22 mouse cellular contexts compared by ENCODE assay signal in genomic region chr12:74043225-74043624, GRCm38 (mm10). TPM values are rescaled to one million over a fixed set of nuclear protein-coding genes. Genes with fewer than 3 reads are reported as not detected.
"Had no signal": no experiment of that assay in that cellular context is flagged by ENCODE, and none has a peak within 500 bp of the region (broad histone marks: within the 10 kb centered on the region; RNA-seq: fewer than 3 reads in every experiment).

No protein-coding gene starts in this region.

- H3K4me1 ChIP-seq: limb, embryonic 10.5 days; limb, embryonic 13.5 days; liver, embryonic 12.5 days; liver, embryonic 15.5 days; lung, embryonic 15.5 days; megakaryocyte, embryonic 14.5 days had no signal

- H3K9ac ChIP-seq: limb, embryonic 13.5 days; liver, embryonic 12.5 days; liver, embryonic 15.5 days; lung, embryonic 15.5 days had no signal

- H3K27ac ChIP-seq: kidney, postnatal 0 days; layer of hippocampus, adult 2 months; limb, embryonic 10.5 days; limb, embryonic 13.5 days; liver, embryonic 12.5 days; liver, embryonic 15.5 days; lung, embryonic 15.5 days; midbrain, embryonic 10.5 days had no signal

- H3K27me3 ChIP-seq: limb, embryonic 13.5 days; liver, embryonic 12.5 days; liver, embryonic 15.5 days; lung, embryonic 15.5 days; megakaryocyte, embryonic 14.5 days had no signal

- ATAC-seq: liver, embryonic 12.5 days had no signal

- H3K36me3 ChIP-seq: limb, embryonic 10.5 days; limb, embryonic 13.5 days; liver, embryonic 12.5 days; liver, embryonic 15.5 days; lung, embryonic 15.5 days; midbrain, embryonic 10.5 days had no signal

- H3K4me3 ChIP-seq: layer of hippocampus, adult 2 months; limb, embryonic 10.5 days; limb, embryonic 13.5 days; liver, embryonic 12.5 days; liver, embryonic 15.5 days; lung, embryonic 15.5 days; megakaryocyte, embryonic 14.5 days; midbrain, embryonic 10.5 days; myocyte had no signal

- H3K4me2 ChIP-seq: limb, embryonic 13.5 days; liver, embryonic 12.5 days; liver, embryonic 15.5 days; lung, embryonic 15.5 days had no signal

- DNase-seq: kidney, adult 2 months; kidney, postnatal 25 days; layer of hippocampus, adult 9-11 months; liver; lung, adult 18-20 months; lung, postnatal 10 days; lung, postnatal 36 days; thymus, adult 18-20 months; thymus, postnatal 36 days had no signal

- H3K9me3 ChIP-seq: limb, embryonic 10.5 days; limb, embryonic 13.5 days; liver, embryonic 12.5 days; liver, embryonic 15.5 days; lung, embryonic 15.5 days; midbrain, embryonic 10.5 days had no signal

RNA-seq across cellular contexts. Expression of gene Syt16, which starts 45.8 kb away (rescaled TPM):
- total RNA-seq: monocyte, adult 5-6 weeks had no signal
- polyA plus RNA-seq: myocyte; small intestine, adult 2 months; spleen, adult 2 months had no signal
